8 mouse cellular contexts compared by ENCODE assay signal in genomic region chr7:17058816-17059462, GRCm38 (mm10). TPM values are rescaled to one million over a fixed set of nuclear protein-coding genes. Genes with fewer than 3 reads are reported as not detected.
DNase-seq lines count a peak whose midpoint lies in the region; ATAC-seq and TF ChIP-seq lines count a peak whose summit lies in the region.

No protein-coding gene starts in this region.

- ATAC-seq in lung, embryonic 14.5 days (ENCODE audit: insufficient read depth) = peak; percentile 0; the same call in 1 of the 2 replicates

- H3K4me1 ChIP-seq in ES-Bruce4 (ENCODE audit: control insufficient read depth, insufficient read depth, low read length) = peaks cover 1% of the 10 kb centered on the region
- H3K4me1 ChIP-seq in kidney, adult 2 months (ENCODE audit: control insufficient read depth, insufficient read depth, low read length) = peaks cover 48% of the 10 kb centered on the region
- peaks cover 35% of the 10 kb centered on the region for H3K4me1 ChIP-seq in lung, embryonic 14.5 days (ENCODE audit: insufficient read depth)

- H3K4me2 ChIP-seq in lung, embryonic 14.5 days = peak overlapping the region; percentile 67

- no peak for TF ChIP-seq POLR2A in ES-Bruce4 (IDR thresholded peaks at IDR 0.05; ENCODE audit: insufficient read depth, low read length)
- TF ChIP-seq POLR2A in kidney, adult 2 months (IDR thresholded peaks at IDR 0.05; ENCODE audit: low read depth, low read length) = no peak

- no peak overlapping the region for H3K4me3 ChIP-seq in ES-Bruce4 (ENCODE audit: low read depth, low read length)
- H3K4me3 ChIP-seq in kidney, adult 2 months (ENCODE audit: insufficient read depth, low read depth, low read length) = no peak overlapping the region
- H3K4me3 ChIP-seq in lung, embryonic 14.5 days (ENCODE audit: low read depth, low read length) = peak overlapping the region; percentile 17

- H3K27me3 ChIP-seq in ES-Bruce4 (ENCODE audit: control insufficient read depth, insufficient read depth, low read length, poor library complexity, severe bottlenecking) = no peaks in the 10 kb centered on the region
- H3K27me3 ChIP-seq in kidney, adult 2 months (replicated peaks; ENCODE audit: control insufficient read depth, insufficient read depth, low read length) = no peaks in the 10 kb centered on the region
- H3K27me3 ChIP-seq in lung, embryonic 14.5 days (ENCODE audit: insufficient read depth, low read length) = no peaks in the 10 kb centered on the region

- H3K36me3 ChIP-seq in ES-Bruce4 (ENCODE audit: control insufficient read depth, insufficient read depth, low read length, poor library complexity, severe bottlenecking) = no peaks in the 10 kb centered on the region
- H3K36me3 ChIP-seq in kidney, adult 2 months (ENCODE audit: control insufficient read depth, insufficient read depth, low read length) = no peaks in the 10 kb centered on the region
- H3K36me3 ChIP-seq in lung, embryonic 14.5 days (ENCODE audit: insufficient read depth) = peaks cover 8% of the 10 kb centered on the region

- H3K27ac ChIP-seq in ES-Bruce4 (ENCODE audit: insufficient read depth, low read length) = peak overlapping the region; percentile 71
- peak overlapping the region; percentile 90 for H3K27ac ChIP-seq in kidney, adult 2 months (ENCODE audit: insufficient read depth, low read depth, low read length)
- peak overlapping the region; percentile 99 for H3K27ac ChIP-seq in lung, embryonic 14.5 days (ENCODE audit: low read depth)

- 21% methylated on average over 8 of the region's 8 CpGs for WGBS in kidney, adult 2 months
- WGBS in lung, embryonic 14.5 days = 15% methylated on average over 8 of the region's 8 CpGs

- peak; percentile 22 to 40 for DNase-seq in cerebellum, postnatal 25 days
- DNase-seq in cerebellum, adult 9-11 months = no peak
- peak; percentile 52 for DNase-seq in heart, adult 8-10 months (ENCODE audit: low spot score)
- DNase-seq in kidney, adult 2 months = peak; percentile 85
- peak; percentile 84 for DNase-seq in lung, embryonic 14.5 days
- peak; percentile 38 to 73 for DNase-seq in spleen, postnatal 10 days (ENCODE audit: low spot score in 2 of 2)
- no peak for DNase-seq in MN1 (ENCODE audit: low spot score)

- no peaks in the 10 kb centered on the region for H3K9me3 ChIP-seq in ES-Bruce4 (replicated peaks; ENCODE audit: control insufficient read depth, insufficient read depth, low read length, poor library complexity, severe bottlenecking)
- no peaks in the 10 kb centered on the region for H3K9me3 ChIP-seq in lung, embryonic 14.5 days (ENCODE audit: low read depth, low read length)

- TF ChIP-seq EP300 in ES-Bruce4 (IDR thresholded peaks at IDR 0.05; ENCODE audit: insufficient read depth, low read depth, low read length) = no peak

- peak overlapping the region; percentile 42; the same call in 1 of the 2 replicates for H3K9ac ChIP-seq in ES-Bruce4 (ENCODE audit: low read depth, poor library complexity, severe bottlenecking)
- peak overlapping the region; percentile 34 for H3K9ac ChIP-seq in lung, embryonic 14.5 days

- TF ChIP-seq CTCF in ES-Bruce4 (IDR thresholded peaks at IDR 0.05; ENCODE audit: low read depth, low read length) = no peak
- no peak for TF ChIP-seq CTCF in kidney, adult 2 months (conservative IDR thresholded peaks at IDR 0.05; ENCODE audit: insufficient read depth, insufficient read length, low read depth, low read length)
- no peak for TF ChIP-seq CTCF in lung, embryonic 14.5 days (IDR thresholded peaks at IDR 0.05; ENCODE audit: low read depth)

RNA-seq across cellular contexts. Expression of gene Hif3a, which starts 3.3 kb away (rescaled TPM):
- polyA plus RNA-seq in ES-Bruce4 (2011; ENCODE audit: insufficient read depth, insufficient read length, low read depth, missing spikeins) = 11.9 and 14.0 TPM in 2 replicates
- total RNA-seq in heart, adult 8-10 months (2022) = 1 to 10 TPM in 2 of 4 experiments, under 1 TPM in 2; 0.80 to 3.1 (median 1.6) TPM
- 0.92 and 0.95 TPM in 2 replicates for polyA plus RNA-seq in kidney, adult 2 months (2012; rRNA removed)
- polyA plus RNA-seq in lung, embryonic 14.5 days (2014; fragmentation: Nextera tagmentation; extraction: Ambion mirVana) = 33.1 and 38.0 TPM in 2 replicates

RNA-seq across cellular contexts. Expression of gene Psg16, which starts 14.9 kb away (rescaled TPM):
- 0.29 and 3.3 TPM in 2 replicates for polyA plus RNA-seq in ES-Bruce4 (2011; ENCODE audit: insufficient read depth, insufficient read length, low read depth, missing spikeins)
- under 1 TPM in 3 of 4 experiments, not detected in 1; 0.09 to 0.22 (median 0.14) TPM for total RNA-seq in heart, adult 8-10 months (2022)
- polyA plus RNA-seq in kidney, adult 2 months (2012; rRNA removed) = 0.05 TPM in 1 of 2 replicates, not detected in the other
- 0.11 and 0.18 TPM in 2 replicates for polyA plus RNA-seq in lung, embryonic 14.5 days (2014; fragmentation: Nextera tagmentation; extraction: Ambion mirVana)

RNA-seq across cellular contexts. Expression of gene Ppp5c, which starts 31.2 kb away (rescaled TPM):
- 106 and 107 TPM in 2 replicates for polyA plus RNA-seq in ES-Bruce4 (2011; ENCODE audit: insufficient read depth, insufficient read length, low read depth, missing spikeins)
- 100 to 1,000 TPM in 2 of 4 experiments, 10 to 100 TPM in 2; 95.4 to 106 (median 99.0) TPM for total RNA-seq in heart, adult 8-10 months (2022)
- 199 and 226 TPM in 2 replicates for polyA plus RNA-seq in kidney, adult 2 months (2012; rRNA removed)
- polyA plus RNA-seq in lung, embryonic 14.5 days (2014; fragmentation: Nextera tagmentation; extraction: Ambion mirVana) = 103 and 117 TPM in 2 replicates

Comparison
In these comparisons a context has a peak if more than half of its experiments do, and no peak if none do; other contexts are left out.
1. DNase-seq: peak in cerebellum, postnatal 25 days (2 of 2), heart, adult 8-10 months (single experiment), kidney, adult 2 months (single experiment), lung, embryonic 14.5 days (single experiment) and spleen, postnatal 10 days (2 of 2); none in cerebellum, adult 9-11 months (single experiment) and MN1 (single experiment).
2. Peak in every context shown above with its lines, with median percentiles within 50 percentile points of each other: H3K27ac ChIP-seq.